Comparison of ENCODE assay signal across 12 mouse cellular contexts in genomic region chr6:112423746-112424501, GRCm38 (mm10). TPM values are rescaled to one million over a fixed set of nuclear protein-coding genes. Genes with fewer than 3 reads are reported as not detected.
DNase-seq lines count a peak whose midpoint lies in the region.
"Had no signal": no experiment of that assay in that cellular context is flagged by ENCODE, and none has a peak within 500 bp of the region (broad histone marks: within the 10 kb centered on the region; RNA-seq: fewer than 3 reads in every experiment).

No protein-coding gene starts in this region.

- peak; percentile 26 for DNase-seq in gastrocnemius, postnatal 14 days
- no peak for DNase-seq in gastrocnemius, postnatal 10 days
- peak; percentile 33 for DNase-seq in testis, postnatal 10 days (ENCODE audit: low spot score)
- DNase-seq in testis, postnatal 14 days (ENCODE audit: low spot score) = no peak
- DNase-seq in lung, postnatal 10 days = peak; percentile 58
- no peak for DNase-seq in cerebellum, adult 9-11 months
- no peak for DNase-seq in layer of hippocampus, postnatal 25 days (ENCODE audit: extremely low spot score in 1 of 2, low spot score in 1 of 2)
- no peak for DNase-seq in thymus, postnatal 25 days
- DNase-seq: embryo, embryonic 11 days; kidney, postnatal 14 days; liver, embryonic 13.5 days had no signal

- intact Hi-C loops in gastrocnemius, postnatal 14 days (cut with DNase I; ENCODE audit: low total_unique reads) = no loop called here

RNA-seq across cellular contexts. Expression of gene Cav3, which starts 35.4 kb away (rescaled TPM):
- 100 to 1,000 TPM; 112 to 130 TPM for total RNA-seq in gastrocnemius, postnatal 14 days (2021)
- 100 to 1,000 TPM; 162 to 173 TPM for total RNA-seq in gastrocnemius, postnatal 10 days (2021)
- under 1 TPM; 0.69 to 0.96 TPM for total RNA-seq in layer of hippocampus, postnatal 25 days (2021)
- total RNA-seq: midbrain, postnatal 0 days had no signal

RNA-seq across cellular contexts. Expression of gene Ssu2, which starts 36.1 kb away (rescaled TPM):
- 1 to 10 TPM; 1.9 to 3.3 TPM for total RNA-seq in gastrocnemius, postnatal 14 days (2021)
- 1 to 10 TPM; 2.3 TPM for total RNA-seq in gastrocnemius, postnatal 10 days (2021)
- under 1 TPM; 0.26 to 0.69 TPM for total RNA-seq in layer of hippocampus, postnatal 25 days (2021)
- total RNA-seq: midbrain, postnatal 0 days had no signal

Comparison
In these comparisons a context has a peak if more than half of its experiments do, and no peak if none do; other contexts are left out.
1. DNase-seq: peak in gastrocnemius, postnatal 14 days (single experiment), testis, postnatal 10 days (single experiment) and lung, postnatal 10 days (single experiment); none in gastrocnemius, postnatal 10 days (single experiment), testis, postnatal 14 days (single experiment), cerebellum, adult 9-11 months (single experiment), layer of hippocampus, postnatal 25 days (0 of 2) and thymus, postnatal 25 days (single experiment).
2. RNA of gene Cav3, which starts 35.4 kb away (total RNA-seq): 162 to 173 TPM in gastrocnemius, postnatal 10 days and 112 to 130 TPM in gastrocnemius, postnatal 14 days; 0.69 to 0.96 TPM in layer of hippocampus, postnatal 25 days; every median in the first group is over 10 times any median in the second.